Mouse (Mus musculus) spleen, adult 10 weeks (tissue): ENCODE results near the gene Igfbp7. TPM values are rescaled to one million over a fixed set of nuclear protein-coding genes. Genes with fewer than 3 reads are reported as not detected.

Experiments
- polyA plus RNA-seq: library from polyadenylated mRNA; stranded (reverse); fragments of 350-450 nt; fragmentation: Illumina TruSeq; extraction: RNeasy Lipid Tissue Mini Kit (QIAGEN cat#74804); gene quantifications from one replicate; pipeline ENCODE4 v1.2.3, GENCODE M21; 2015; ENCODE audit warnings: low replicate concordance; ENCODE audit not compliant: insufficient read depth

Igfbp7 gene
- 876 TPM for polyA plus RNA-seq

DNA sequence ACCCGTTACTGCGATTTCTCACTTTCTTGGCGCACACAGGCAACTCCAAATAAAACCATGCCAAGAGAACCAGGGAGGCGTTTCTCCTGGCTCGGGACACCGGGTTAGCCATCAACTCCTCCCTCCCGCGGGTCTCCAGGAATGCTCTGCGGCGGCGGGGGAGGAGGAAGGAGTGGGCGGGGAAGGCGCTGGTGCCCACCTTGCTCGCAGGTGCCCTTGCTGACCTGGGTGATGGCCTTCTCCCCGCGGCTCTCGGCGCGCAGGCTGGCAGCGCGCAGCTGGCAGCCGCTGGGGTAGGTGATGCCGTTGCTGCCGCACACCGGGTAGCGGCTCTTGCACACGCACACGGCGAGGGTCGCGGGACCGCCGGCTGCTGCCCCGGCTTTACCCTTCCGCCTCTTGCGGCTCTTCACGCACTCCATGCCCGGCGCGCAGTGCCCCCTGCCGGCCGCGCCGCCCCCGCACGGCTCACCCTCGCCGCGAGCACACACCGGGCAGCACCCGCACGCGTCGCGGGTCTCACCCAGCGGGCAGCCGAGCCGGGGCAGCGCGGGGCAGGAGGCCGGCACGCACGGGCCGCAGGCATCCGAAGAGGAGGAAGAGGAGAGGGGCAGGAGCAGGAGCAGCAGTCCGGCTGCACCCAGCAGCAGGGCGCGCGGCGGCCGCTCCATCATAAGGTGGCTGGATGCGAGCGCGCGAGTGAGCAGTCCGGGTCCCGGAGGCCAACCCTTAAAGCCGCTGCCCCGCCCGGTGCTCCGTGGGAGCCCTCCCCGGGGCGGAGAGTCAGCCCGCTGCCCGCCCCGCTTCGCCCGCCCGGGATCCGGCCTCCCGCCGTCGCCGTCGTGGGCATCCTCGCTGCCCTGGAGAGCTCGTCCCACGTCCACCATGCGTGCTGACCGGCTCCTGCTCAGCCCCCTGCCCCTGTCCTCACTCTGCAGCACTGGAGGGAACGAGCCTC lies at the start of gene Igfbp7:
Igfbp7 (minus strand) TSS at position 701 of the 958 bp plus-strand sequence.

DNA sequence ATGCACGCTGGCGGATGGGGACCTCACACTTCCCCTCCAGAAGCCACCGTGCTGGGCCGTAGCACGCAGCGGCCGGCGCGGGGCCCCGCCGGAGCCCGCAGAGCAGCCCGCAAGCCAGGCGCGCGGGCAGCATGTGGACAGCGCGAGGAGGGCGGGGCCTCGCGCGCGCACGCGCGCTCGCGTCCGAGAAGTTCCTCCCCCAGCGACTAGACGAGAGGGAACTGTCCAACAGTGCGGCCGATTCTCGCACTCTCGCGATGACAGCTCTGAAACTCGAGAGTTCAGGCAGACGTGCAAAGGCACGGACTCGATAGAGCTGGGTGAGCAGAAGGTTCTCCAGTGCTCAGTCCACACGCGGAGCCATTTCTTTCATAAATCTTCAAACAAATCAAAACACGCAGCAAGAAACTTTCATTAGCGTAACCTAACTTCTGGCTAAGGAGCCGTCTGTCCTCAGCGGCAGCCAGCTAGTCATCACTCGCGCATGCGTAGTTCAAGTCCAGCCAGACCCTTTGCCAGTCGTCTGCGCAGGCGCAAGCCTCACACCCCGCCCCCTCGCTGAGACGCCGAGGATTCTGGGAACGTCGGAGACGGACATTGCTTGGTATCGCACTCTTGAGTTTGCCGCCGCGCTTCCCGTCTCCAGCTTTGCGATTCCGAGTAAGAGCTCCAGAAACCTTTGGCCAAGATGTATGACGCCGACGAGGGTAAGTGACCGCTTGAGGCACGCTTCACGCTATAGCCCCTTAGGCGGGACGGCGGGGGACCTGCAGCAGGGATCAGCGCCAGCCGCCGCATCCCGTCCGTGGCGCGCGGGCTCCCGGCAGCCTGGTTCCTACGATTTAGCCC lies 97.7 kb downstream of the Igfbp7 start, which contains the start of the genes Noa1 and Polr2b:
Noa1 (minus strand) TSS at position 161 of the 849 bp plus-strand sequence.
Polr2b (plus strand) TSS at position 224 of the 849 bp plus-strand sequence.

Other genes with a start within 250 kb of the Igfbp7 start
- gene Spink2, start 196.6 kb downstream of the Igfbp7 start, polyA plus RNA-seq: not detected
- 29.4 TPM for gene Rest, start 142.6 kb downstream of the Igfbp7 start, polyA plus RNA-seq
- 22.9 TPM for gene Noa1, start 98.0 kb downstream of the Igfbp7 start, polyA plus RNA-seq
- gene Polr2b, start 97.9 kb downstream of the Igfbp7 start, polyA plus RNA-seq: 67.9 TPM